Mouse (Mus musculus) adipocyte (in vitro differentiated cells): ENCODE results near the gene Gm42957.
"Not testable (repeated sequence)": the region's sequence is repeated elsewhere in the genome, so short reads cannot be mapped to it uniquely, and the experiment has no call there.

Experiments used
- DNase-seq: peaks from one replicate; pipeline ENCODE4 v3.0.0-alpha.2; 2016; ENCODE audit warnings: low spot score

The Gm42957 gene

DNA sequence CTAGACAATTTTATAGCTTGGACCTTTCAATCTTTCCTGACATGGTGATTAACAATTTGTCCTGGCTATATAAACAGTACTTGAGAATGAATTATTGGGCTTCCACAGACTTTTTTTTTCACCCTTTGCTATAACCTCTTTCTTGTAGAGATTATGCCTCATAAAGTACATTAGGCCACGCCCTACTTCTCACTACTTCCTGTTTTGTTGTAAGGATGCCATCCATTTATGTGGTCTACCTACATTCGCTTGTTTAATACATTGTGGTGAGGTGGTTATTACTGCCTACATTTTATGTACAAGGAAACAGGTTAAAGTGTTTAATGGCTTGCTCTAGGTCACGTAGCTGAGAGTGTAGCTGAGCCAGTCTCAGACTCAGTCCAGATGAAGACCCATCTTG, 39.9 kb downstream of the Gm42957 start:
- no peak for DNase-seq

DNA sequence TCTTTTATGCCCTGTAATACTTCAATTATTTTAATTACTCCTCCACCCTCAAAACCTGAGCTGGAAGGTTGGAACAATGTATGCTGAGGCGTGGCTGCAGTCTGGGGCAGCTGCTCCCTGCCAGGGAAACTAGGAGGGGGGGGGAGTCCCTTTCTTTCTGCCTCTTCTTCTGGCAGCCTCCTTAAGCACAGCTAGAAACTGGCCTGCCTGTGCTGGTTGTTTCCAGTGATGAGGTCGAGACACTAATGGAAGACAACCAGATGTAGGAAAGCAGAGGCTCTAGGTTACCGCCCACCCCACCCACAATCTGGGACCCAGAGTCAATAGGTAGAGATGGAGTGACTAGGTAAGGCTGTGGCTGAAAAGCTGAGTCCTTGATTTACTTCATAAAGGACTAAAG, 40.4 kb downstream of the Gm42957 start:
- DNase-seq = no peak

DNA sequence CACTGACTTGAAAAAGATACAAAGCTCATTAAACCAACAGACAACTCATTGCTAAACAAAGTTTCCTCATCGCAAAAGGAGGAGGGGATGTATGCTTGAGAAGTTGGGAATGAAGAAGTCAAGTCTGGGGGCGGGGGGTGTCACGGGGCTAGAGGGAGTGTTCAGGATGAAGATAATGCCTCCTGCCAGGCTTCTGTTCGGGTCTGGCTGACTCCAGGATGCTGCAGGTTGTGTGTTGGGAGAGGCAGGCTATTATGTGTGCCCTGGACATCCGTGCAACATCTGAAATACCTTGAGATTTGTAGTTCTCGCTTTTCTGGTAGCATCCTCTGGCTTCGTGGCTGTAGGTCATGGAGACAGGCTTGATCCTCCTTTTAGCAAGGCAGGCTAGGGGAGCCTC, 43.2 kb downstream of the Gm42957 start:
- DNase-seq = no peak

DNA sequence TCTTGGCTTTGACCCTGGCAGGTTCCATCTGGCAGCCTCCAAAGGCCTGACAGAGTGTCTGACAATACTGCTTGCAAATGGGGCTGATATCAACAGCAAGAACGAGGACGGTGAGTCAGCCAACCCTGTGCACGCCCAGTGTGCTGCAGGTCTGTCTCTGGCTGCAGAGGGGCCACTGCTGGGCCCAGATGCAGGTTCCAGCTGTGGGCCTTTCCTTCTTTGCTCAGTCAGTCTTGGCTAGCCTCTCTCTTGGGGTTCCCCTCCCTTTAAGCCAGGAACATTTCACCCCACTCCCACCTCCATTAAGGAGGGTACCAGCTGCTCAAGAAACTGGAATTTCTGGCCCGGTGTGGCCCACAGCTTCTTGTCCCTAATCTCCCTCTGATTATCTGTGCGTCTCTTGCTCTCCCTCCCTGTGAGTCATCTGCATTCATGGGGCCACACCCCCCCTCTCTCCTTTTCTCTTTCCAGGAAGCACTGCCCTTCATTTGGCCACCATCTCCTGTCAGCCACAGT, 43.9 kb downstream of the Gm42957 start:
- DNase-seq = no peak

DNA sequence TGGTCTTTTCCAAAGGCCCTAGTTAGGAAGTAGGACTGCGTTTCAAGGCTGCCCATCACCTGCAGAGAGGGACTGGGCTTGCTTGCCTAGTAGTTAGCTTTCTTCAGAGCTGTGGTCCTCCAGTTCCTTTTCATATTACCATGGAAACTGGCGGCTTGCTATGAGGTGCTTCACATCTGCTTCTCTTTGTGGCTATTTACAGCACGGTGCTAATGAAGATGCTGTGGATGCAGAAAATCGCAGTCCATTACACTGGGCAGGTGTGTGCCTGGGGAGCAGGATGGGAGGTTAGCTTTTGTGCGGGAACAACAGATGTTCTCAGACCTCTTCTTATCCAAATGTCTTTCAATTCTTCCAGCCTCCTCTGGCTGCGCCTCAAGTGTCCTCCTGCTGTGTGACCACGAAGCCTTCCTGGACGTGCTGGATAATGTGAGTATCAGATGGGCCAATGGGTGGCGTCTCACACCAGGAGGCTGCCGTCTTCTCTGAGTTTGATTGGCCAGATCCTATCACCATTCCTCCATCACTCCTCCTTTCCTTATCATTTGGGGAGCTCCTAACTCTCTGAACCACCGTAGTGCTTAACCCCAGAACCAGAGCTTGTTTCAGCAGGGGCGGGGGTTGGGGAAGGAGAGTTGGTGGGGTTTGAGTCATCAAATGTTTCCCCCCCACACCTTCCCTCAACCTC, 45.1 kb downstream of the Gm42957 start:
- DNase-seq = no peak

DNA sequence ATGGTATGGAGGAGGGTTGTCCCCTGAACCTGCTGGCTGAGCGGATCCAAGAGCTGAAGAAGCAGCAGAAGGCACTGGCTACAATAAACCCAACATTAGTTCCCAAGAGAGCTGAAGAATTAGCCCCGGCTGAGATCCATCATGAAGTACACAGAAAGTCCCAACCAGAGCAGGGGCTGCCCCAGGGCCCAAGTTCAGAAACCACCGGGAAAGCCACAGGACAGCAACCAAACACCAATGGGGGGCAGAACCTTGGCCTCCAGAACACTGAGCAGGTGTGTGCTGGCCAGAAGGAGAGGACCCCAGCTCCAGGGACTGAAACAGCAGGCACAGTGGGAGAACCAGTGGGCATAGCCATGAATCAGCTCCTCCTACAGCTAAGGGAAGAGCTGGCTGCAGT, 48.2 kb downstream of the Gm42957 start:
- no peak for DNase-seq

DNA sequence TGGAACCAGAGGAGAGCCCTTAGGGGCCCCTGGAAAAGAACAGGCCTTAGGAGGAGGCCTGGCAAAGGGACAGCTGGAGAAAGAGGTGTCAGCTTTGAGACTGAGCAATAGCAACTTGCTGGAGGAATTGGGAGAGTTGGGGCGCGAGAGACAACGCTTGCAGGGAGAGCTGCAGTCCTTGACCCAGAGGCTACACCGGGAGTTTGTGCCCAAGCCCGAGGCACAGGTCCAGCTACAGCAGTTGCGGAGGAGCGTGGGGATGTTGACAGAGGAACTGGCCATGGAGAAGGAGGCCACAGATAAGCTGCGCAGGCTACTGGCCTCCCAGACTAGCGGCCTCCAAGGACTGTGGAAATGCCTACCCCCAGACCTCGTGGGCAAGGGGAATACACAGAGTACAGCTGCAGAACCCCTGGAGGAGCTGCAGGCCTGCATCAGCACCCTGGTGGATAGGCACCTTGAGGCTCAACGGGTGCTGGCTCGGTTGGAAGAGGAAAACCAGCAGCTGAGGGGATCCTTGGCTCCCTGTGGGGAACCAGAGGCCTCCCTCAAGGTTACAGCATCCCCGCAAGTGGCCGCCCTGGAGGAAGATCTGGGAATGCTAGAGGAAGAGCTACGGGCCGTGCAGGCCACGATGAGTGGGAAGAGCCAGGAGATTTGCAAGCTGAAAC, 49.0 kb downstream of the Gm42957 start:
- DNase-seq = peak; percentile 58

DNA sequence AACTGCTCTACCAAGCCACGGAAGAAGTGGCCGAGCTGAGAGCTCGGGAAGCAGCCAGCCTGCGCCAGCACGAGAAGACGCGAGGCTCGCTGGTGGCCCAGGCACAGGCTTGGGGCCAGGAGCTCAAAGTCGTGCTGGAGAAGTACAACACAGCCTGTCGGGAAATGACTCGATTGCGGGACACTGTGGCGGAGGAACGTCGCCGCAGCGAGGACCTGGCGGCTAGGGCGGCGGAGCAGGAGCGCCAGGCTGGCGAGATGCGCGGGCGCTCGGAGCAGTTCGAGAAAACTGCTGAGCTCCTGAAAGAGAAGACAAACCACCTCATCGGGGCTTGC, 49.5 kb downstream of the Gm42957 start:
- no peak for DNase-seq

DNA sequence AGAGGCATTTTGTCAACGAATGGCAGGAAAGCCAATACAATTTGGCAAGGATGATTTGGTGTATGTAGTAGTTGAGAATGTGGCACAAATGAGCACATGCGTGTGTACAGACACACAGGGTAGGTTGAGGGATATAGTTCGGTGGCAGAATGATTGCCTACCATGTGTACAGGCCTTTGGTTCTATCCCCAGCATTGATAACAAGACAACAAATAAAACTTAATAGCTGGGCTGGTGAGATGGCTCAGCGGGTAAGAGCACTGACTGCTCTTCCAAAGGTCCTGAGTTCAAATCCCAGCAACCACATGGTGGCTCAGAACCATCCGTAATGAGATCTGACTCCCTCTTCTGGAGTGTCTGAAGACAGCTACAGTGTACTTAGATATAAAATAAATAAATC, 50.8 kb downstream of the Gm42957 start:
- not testable (repeated sequence) for DNase-seq

DNA sequence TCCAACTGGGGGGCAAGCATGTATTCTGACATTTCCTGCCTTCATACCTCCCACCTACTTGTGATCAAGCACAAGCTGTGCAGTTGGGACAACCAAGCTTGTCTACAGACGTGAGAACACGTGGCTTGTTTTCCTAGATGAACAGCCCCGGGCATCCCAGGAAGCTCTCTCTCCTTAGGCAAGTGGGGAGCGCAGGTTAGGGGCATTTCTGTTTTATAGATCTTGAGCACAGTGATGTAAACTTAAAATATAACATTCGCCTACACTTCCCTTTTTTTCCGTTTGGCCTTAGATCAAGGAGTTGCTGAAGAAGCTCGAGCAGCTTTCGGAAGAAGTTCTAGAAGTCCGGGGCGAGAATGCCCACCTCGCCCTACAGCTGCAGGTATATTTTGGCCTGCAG, 53.6 kb downstream of the Gm42957 start:
- DNase-seq = no peak

DNA sequence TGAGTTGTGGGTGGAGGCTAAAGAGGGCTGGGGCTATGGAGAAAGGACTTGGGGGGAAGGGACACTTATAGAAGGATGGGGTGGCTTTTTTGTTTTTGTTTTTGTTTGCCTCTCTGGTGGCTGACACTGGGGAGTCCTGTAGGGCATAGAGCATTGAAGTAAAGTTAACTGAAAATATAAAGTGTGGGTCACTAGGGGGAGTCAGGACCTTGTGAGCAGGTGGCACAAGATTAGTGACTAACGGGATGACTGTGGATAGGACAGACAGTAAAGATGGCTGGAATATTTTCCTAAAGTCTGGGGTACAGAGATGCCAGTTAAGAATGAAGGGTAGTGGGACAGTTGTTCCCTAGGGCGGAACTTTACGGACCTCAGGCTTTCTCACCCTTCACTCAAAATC, 55.0 kb downstream of the Gm42957 start:
- DNase-seq = no peak

DNA sequence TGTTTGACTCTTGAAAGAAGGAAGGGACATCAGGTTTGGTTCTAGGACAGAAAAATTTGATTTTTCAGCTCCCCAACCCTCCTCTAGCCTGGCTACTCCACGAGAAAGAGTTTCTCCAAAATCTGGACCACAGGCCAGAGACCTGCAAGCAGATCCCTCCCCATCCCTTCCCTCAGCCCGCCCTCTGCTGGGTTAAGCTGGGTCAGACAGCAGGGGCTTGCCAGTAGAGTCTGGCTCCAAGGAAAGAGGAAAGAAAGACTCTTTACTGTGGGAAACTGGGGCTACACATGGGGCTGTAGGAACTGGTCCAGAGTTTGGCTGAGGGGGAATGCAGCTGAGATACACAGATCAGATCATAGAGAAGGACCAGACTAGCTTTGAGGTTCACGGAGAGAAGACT, 57.2 kb downstream of the Gm42957 start:
- DNase-seq = peak; percentile 80

DNA sequence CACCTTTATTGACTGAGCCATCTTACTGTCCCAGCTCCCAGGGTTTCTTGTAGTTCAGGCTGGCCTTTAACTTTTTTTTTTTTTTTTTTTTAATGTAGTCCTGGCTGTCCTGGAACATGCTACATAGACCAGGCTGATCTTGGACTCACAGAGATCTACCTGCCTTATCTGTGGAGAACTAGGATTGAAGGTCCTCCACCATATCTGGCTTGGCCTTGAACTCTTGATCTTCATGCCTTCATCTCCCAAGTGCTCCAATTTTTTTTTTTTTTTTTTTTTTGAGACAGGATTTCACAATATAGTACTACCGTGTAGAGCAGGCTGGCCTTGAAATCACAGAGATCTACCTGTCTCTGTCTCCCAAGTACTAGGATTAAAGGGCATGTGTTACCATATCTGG, 58.3 kb downstream of the Gm42957 start:
- DNase-seq = no peak

DNA sequence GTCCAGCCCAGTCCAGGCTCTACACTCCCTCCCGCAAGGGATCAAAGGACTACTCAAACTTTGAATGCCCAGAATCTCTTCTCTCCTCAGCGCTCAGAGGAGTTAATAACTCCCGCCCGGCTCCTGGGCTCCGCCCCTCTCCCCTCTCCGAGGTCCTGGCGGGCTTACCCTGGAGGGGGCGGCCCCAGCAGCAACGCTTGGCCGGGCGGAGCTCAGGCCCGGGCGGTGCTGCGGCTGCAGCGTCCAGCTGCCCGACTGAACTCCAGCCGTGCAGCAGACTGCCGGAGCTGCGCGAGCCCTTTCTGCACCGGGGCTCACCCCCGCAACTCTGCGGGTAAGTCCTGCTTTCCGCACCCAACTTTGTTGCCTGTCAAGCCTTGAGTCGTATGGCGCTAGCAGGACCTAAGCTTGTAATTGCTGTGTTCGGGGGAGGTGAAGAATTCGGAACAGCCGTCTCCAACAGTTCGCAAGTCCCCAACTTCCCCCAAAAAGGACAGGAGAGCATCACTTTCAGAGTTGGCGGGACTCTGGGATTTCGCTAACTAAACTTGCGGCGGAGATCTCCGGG, 61.0 kb downstream of the Gm42957 start, which contains the start of gene Pias3:
Gene Pias3 (plus strand): TSS at position 187 of the 568 bp plus-strand sequence.
- DNase-seq = peak; percentile 81

DNA sequence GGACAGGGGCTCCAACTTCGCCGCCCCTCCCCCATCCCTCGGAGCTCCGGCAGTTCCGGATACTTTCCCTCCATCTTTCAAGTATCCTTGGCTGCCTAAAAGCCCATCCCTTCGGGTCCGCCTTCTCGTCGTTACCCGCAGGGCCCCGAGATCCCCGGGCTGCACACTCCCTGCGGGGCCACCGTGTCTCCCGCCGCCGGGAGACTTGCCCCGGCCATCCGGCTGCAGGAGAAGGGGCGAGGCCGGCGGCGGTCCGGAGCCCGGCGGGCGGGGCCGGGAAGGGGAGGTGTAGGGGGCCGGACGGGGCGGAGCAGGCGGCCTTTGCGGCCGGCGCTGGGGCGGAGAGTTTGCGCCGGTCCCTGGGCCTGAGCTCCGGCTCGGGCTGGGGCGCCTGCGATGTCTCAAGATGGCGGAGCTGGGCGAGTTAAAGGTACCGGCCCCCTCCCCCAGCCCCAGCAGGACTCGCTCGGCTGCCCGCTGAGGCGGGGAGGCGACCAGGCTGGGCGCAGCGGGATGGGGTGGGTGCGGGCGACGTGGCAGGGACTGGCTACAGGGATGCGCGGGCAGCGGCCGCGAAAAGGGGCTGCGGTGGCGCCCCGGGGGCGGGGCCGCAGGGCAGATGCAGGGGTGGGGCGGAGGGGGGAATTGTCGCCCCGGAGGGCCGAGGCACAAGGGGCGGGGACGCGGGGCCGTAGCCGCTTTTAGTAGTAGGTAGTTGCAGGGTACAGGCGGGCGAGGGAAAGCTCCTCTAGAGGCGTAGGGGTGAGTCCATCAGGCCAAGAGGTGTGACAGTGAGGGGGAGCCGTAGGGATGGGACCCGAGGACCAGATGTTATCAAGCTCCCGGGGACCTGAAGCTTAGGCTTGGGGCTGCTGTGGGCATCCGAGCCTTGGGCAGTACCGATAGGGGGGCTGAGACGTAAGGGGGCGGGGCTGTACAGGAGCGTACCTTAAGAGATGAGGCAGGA, 61.8 kb downstream of the Gm42957 start:
- DNase-seq = peak; percentile 84

DNA sequence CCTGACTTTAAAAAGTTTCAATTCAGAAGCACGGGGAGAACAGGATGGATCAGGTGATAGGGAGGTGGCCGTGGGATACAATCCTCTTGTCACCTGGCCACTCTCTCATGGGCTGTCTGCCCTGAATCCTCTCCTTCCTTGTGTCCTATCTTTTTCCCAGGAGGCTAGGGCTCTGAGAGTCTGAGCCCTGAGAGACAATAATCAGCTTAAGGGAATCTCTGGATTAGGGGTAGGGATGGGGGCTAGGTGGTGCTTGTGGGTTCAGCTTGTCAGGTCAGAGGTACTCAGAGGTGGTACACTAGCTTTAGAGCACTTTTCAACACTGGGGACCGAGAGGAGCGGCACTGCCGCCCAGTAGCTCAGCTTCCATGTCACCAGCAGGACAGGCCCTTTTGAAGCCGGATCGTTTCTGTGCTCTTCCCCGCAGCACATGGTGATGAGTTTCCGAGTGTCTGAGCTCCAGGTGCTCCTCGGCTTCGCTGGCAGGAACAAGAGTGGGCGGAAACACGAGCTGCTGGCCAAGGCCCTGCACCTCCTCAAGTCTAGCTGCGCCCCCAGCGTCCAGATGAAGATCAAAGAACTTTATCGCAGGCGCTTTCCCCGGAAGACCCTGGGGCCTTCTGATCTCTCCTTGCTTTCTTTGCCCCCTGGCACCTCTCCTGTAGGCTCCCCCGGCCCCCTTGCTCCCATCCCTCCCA, 63.9 kb downstream of the Gm42957 start:
- no peak for DNase-seq

DNA sequence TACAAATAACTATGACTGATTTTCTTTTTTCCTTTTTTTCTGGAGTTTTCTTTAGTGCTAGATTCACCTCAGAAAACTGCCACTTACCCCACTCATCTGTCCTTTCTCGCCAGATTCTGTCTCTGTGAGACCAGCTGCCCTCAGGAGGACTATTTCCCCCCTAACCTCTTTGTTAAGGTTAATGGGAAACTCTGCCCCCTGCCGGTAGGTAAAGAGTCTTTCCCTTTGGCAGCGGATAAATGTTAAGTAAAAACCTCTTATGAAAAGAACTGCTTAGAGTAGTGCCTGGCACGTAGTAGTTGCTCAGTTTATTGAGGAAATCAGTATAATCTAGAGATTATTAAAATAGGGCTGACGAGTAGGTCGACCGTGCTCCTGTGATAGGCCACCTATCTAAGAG, 65.1 kb downstream of the Gm42957 start:
- DNase-seq = peak; percentile 48

DNA sequence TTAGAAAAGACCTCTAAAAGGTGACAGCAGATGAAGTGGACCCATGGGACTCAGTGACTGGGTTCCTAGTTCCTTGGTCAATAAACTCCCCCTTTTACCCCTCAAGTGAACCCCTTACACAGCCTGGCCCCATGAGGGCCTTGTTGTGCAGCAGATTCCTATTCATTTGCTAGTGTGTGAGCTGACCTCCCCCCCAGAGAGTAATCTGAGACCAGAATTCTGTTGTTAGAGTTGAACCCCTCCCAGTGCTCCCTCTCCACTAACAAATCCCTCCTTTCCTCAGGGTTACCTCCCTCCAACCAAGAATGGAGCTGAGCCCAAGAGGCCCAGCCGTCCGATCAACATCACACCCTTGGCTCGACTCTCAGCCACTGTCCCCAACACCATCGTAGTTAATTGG, 65.7 kb downstream of the Gm42957 start:
- no peak for DNase-seq
